Mouse (Mus musculus): Measurements from ENCODE around the gene Amt.

The Amt gene

DNA sequence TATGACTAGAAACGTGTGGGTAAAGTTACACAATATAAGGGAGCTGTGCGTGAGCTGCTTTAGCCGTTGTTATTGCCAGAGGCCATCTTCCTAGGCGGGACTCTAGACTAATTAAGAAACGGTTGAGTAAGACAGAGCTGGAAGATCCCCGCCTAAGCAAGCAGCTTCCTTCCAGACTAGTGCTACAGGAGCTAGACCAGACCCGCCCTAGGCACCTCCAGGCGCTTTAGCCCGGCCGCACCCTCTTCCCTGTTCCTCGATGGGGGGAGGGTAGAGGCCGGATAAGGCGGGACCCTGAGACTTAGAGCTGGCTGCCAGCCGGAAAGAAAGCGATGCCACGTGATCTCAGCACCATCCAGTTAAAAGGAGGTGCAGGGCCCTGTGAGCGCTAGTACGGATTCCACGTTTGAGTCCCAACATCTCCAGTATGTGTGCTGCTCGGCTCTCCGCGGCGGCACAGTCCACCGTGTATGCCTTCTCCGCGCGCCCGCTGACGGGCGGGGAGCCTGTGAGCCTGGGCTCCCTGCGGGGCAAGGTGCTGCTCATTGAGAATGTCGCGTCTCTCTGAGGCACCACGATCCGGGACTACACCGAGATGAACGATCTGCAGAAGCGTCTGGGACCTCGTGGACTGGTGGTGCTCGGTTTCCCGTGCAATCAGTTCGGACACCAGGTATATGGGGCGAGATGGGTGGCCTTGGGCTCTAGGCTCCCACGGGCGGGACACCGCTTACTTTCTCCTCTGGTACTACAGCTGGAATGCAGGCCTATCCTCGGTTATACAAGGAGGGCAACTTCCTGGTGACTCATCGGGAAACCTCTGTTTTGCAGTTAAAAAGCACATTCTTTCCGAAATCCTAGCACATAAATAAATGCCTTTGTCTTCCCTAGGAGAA, 42.5 kb downstream of the Amt start, which contains the start of gene Gpx1:
Gene Gpx1 (plus strand): TSS at position 18 of the 896 bp plus-strand sequence.
- peak; percentile 99 for DNase-seq (ENCODE audit: low read depth)

DNA sequence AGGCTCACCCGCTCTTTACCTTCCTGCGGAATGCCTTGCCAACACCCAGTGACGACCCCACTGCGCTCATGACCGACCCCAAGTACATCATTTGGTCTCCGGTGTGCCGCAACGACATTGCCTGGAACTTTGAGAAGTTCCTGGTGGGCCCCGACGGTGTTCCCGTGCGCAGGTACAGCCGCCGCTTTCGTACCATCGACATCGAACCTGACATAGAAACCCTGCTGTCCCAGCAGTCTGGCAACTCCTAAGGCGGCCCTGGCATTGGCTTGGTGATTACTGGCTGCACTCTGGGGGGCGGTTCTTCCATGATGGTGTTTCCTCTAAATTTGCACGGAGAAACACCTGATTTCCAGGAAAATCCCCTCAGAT, 43.2 kb downstream of the Amt start:
- DNase-seq (ENCODE audit: low read depth), result peak; percentile 64

DNA sequence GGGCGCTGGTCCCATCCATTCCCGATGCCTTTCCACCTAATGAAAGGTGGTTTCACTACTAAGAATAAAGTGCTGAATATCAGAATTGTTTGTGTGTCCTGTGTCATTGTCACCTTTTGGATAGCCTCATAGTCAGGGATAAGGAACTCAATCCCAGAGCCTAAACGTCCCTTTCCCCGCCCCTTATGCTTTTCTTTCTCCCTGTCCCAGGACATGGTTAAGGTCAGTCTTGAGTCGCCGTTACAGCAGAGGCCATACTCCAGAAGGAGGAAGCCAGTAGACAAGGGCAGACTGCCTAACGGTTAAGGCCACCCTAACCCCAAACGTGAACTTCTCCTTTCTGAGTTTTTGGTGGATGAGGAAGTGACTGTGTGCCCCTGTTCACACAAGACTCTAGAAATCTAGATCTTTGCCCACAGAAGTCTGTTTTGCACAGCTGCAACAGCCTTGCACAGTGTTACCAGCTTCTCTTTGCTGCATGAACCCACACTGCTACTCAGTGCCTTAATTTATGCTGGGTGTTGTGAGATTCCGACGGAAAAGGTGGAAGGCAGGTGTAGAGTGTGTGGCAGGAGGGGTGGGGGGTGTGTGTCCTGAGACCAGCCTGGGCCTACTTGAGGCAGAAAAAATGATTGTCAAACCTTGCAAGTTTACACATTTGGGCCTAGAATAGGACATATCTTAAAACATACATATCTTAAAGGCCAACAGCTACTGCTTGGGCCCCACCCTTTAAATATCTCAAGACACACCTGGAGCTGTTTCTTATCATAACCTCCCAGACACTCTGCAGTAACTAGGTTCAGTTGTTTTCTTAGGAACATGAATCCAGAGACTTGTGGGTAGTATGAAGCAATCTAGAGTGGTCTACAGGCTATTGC, 43.8 kb downstream of the Amt start:
- DNase-seq (ENCODE audit: low read depth), result peak; percentile 91

DNA sequence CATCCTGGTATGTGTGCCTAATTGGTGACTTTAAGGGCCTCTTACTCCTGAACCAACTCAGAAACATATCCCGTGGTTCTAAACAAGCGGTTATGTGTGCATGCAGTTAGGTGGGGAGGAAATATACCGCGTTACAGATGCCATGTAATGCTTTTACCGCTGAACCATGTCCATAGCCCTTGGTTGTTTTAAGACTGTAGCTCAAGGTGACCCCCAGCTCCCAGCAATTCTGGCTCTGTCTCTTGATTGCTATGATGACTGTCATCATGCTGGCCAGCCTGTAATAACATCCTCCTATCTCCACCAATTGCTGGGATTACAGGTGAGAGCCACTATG, 44.5 kb downstream of the Amt start:
- no peak for DNase-seq (ENCODE audit: low read depth)

DNA sequence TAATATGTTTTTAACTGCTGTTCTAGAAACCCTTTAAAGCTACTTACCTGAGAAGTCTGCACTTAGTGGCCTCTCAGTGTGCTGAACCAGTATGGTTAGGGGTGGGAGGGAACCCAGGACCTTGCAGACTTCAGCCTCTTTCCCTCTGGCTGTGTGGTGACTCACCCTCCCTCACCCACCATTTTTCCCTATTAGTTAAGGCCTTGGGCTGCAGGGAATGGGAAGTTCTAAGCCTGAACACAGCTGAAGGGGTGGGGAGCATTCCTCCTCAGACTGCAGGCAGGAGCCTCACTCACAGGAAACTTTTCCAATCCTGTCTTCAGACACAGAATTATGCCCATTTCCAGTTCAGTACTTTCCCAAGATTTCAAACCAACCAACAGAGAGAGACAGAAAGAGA, 45.1 kb downstream of the Amt start:
- DNase-seq (ENCODE audit: low read depth), result peak; percentile 49

DNA sequence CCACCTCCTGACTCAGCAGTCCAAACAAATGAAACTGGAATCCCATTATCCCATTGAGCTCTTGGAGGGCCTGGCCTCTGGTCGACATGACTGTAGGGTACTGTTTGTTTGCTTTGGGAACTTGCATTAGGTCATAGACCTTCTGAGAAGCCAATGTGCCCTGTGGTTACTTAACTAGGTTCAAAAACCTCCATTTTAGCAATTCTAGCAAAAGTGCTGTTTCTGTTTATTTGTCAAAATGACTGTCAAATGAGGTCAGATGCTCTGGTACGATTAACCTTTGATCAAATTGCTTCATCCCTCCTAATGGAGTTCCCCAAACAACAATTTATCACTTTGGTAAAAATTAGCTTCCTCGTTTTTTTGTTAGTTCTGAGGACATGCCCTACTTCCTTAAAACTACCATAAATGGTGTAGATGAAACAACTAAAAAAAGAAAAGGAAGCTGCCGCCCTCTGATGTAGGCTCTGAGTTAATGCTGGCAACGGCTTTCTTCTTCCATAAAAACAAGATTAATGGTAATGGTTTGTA, 45.7 kb downstream of the Amt start:
- peak; percentile 84 for DNase-seq (ENCODE audit: low read depth)

DNA sequence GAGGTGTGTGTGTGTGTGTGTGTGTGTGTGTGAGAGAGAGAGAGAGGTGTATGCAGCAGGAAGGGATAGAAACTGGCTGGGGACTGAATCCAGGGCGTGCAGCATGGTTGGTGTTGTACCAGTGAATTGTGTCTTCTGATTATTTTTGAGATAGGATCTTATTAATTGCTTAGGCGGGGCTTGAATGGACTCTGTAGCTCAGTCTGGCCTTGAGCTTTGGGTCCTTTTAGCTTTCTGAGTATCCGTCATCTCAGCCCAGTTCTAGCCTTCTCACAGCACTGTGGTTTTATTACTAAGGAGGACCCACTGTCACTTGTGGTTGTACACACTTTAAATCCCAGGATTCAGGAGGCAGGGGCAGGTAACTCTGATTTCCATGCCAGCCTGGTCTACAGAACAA, 46.7 kb downstream of the Amt start:
- DNase-seq (ENCODE audit: low read depth), result peak; percentile 34

DNA sequence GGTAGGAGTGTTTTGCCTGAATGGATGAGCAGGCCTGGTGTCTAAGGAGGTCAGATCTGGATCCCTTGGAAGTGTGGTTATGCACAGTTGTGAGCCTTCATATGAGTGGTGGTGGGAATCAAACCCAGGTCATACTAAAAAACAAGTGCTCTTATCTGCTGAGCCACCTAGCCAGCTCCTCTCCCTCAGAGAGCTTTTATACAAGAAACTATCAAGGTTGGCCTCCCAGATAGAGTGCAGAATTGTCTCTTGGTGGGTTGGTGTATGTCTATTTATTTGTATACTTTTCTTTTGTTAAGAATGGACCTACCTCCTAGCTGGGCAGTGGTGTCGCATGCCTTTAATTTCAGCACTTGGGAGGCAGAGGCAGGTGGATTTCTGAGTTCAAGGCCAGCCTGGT, 47.2 kb downstream of the Amt start:
- DNase-seq (ENCODE audit: low read depth), result no peak

DNA sequence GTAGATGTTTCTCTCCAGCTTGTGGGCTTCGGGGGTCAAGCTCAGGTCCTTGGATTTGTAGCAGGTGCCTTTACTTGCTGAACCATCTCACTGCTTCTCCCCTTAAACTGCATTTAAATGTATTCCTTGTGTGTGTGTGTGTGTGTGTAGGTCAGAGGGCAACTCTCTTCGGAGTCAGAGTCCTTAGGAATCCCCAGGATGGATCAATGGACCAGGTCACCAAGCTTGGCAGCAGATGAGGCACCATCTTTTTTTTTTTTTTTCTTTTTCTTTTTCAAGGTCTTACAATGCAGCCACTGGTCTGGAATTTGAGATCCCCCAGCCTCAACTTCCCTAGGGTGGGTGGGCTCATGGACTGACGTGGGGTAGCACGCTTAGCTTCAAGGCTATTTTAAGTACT, 47.8 kb downstream of the Amt start:
- no peak for DNase-seq (ENCODE audit: low read depth)

DNA sequence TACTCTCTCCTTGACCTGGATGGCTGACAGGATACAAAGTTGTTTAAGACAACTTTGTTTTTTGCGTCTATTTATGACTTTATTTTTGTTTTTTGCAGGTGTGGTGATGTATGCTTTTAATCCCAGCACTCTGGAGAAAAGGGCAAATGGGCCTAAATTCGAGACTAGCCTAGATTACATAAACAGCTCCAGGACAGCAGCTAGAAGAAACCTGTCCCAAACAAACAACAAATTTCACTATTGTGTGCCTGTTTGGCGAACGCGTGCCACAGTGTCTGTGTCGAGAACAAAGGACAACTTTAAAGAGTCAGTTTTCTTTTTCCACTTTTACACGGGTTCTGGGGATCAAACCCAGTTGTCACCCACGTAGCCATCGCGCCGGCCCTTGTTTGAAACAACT, 50.4 kb downstream of the Amt start:
- DNase-seq (ENCODE audit: low read depth), result no peak

DNA sequence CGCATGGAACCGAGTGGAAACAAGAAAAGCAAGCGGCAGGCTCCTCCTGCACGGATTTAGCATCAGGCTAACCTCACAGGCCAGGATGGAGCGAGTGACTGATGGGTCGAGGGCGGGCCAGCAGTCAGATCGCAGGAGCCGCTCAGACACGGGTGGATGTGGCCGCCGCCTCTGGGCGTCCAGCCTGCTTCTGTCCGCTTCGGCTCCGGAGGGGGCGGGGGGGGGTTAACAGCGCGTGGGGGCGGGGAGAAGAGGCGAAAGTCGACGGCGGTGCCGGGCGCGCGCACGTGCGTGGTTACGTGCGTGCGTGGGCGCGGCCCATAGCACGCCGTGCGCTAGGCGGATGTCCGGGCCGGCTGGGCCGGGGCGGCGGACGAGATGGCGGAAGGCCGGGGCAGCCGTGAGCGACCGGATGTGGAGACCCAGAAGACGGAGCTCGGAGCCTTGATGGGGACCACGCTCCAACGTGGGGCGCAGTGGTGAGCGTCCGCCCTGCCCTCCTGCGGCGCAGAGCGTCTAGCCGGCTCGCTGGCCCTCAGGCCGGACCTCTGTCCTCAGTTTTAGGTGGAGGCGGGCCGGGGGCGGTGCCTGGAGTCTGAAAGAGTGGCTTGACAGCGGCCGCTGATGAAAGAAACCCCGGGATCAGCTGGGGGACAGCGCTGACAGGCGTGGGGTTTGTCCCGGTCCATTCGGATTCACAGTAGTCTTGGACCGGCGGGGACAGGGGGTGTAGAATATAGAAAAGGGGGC, 51.1 kb downstream of the Amt start, which contains the start of gene Usp4:
Gene Usp4 (plus strand): TSS at position 314 of the 750 bp plus-strand sequence.
- DNase-seq (ENCODE audit: low read depth), result peak; percentile 88

DNA sequence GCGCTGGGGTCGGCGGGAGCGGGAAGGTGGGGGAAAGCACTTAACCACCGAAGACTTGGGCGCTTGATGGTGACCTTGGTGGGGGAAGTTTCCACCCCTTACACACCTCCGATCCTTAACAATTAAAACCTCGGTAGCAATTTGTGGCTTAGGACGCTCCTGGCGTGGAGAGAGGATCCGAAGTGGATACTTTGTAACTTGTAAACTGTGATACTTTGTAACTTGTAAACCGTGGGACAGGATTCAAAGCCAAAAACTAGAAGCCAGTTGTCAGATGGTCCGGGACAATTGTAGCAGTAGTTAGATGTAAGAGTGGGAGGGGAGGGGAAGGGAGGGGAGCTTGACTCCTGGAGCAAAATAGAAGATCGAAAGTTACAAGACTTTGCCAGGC, 51.6 kb downstream of the Amt start:
- DNase-seq (ENCODE audit: low read depth), result peak; percentile 29

DNA sequence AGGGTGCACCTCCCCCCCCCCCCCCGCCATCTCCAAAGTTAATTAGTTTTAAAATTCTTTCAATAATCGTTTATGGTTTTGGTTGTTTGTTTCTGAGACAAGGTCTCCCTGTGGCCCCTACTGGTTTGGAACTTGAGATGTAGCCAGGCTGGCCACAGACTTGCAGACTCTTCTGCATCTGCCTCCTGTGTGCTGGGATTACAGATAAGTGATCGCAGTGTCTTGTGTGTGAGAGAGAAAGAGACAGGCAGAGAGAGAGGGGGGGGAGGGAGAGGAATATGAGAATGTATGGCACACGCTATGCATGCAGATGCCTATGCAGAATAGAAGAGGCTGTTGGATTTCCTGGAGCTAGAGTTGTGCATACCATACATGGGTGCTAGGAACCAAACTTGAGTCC, 53.1 kb downstream of the Amt start:
- no peak for DNase-seq (ENCODE audit: low read depth)

Data from 416B (cell line).